Mouse (Mus musculus): ENCODE measurements around the gene Zbtb1.

DNA sequence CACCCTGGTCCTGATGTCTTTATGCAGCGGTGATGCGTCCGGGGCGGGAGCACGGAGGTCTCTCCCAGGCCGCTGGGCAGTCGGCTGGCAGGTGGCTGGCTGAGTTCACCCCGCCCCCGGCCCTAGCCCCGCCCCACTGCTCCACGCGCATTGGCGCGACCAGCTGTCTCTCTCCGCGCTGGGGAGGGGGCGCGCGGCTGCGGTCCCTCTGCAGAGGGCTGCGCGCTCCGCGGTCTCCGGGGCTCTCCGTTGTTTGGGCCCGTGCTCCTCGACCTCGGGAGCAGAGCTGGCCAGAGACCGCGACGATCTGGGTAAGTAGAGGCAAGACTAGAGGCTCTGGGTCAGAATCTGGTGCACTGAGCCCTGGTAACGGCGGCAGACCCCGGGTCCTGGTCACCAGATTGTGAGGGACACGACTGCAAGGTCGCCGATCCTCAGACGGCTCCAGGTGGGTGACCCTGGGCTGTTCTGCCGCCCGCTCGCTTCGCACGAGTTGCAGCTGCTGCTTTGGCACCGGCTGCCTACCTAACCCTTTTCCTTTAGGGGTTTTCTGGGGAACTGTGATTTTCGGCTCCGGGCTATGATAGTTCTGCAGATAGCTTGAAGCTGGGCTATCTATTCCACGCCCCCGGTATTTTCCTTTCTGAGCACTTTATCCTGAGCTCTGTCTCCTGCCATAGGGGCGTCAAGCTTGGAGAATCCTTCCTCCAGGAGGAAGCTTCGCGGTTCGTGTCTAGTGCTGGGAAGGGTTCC is 45.2 kb upstream of the Zbtb1 start, which contains the start of gene Akap5:
- TF ChIP-seq EP300 (IDR thresholded peaks at IDR 0.05) (no peak), CTCF (IDR thresholded peaks at IDR 0.05) (no peak)
